Mouse (Mus musculus) stomach, postnatal 0 days (tissue): ENCODE measurements around the gene Tnfrsf12a.
A peak's percentile ranks its signal among the peaks of the same experiment; 100 is the strongest.

Experiments used
- CTCF ChIP-seq: IDR thresholded peaks from 2 replicates; pipeline ENCODE4 v1.5.1; 2016; ENCODE audit warnings: antibody characterized with exemption, low read depth, mild to moderate bottlenecking, moderate library complexity
- EP300 ChIP-seq: optimal IDR thresholded peaks from 2 replicates; pipeline ENCODE3; 2016; ENCODE audit warnings: antibody characterized with exemption

DNA sequence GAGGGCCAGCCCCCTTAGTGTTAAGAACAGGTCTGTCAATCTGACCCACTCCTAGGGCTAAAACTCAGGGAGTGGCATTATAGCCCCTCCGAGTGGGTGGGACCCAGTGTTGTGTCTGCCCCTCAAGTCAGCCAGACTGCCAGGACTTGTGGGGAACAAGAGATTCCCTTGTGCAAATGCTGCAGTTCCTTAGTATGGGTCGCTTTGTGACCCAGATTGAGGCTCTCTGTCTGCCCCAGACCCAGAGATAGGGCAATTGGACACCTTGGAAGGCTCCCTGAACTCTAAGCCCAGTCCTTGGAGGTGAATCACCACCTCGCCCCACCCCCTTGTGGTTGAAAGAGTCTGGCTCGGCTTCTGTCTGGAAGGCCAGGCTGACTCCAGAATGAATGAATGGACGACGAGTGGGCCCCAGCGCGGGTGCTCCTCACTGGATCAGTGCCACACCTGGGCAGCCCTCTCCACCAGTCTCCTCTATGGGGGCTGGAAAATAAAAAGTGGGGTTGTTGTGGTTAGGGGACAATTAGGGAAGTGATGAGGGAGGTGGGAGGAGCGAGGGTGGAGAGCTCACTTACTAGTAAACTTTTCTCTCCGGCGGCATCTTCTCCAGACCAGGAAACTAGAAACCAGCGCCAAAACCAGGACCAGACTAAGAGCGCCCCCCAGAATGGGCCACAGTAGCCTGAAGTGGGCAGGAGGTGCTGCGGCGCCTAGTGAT is 1.5 kb downstream of the Tnfrsf12a start:
- TF ChIP-seq CTCF, result peak; percentile 54
- no peak for TF ChIP-seq EP300
